In the genomic region with DNA sequence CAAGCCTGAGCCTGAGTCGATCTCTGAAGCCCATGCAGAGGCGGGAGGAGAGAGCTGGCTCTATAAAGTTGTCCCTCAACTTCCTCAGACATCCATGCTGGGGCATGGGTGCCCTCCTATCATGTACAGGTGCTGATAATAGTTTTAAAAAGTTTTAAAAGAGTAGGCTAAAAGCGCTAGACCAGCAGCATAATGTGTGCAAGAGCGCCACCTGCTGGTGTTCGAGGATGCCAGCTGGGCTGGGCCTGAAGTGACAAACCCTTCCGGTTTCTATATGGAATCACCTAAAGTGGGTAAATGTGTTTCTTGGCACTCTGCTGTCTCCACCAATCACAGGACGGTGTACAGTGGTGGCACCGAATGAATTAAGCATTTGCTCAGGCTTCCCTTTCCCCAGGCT, we compare ENCODE assay signal across 9 mouse cellular contexts. TPM values are rescaled to one million over a fixed set of nuclear protein-coding genes. Genes with fewer than 3 reads are reported as not detected.
DNase-seq lines count a peak whose midpoint lies in the region; ATAC-seq lines count a peak whose summit lies in the region.
"Had no signal": no experiment of that assay in that cellular context is flagged by ENCODE, and none has a peak within 500 bp of the region (broad histone marks: within the 10 kb centered on the region; RNA-seq: fewer than 3 reads in every experiment).

No protein-coding gene starts in this region.

- no peak overlapping the region for H3K9ac ChIP-seq in stomach, embryonic 16.5 days (ENCODE audit: low read length)
- H3K9ac ChIP-seq: midbrain, embryonic 12.5 days had no signal

- 0 out of 2 replicates have a peak, but pooled peaks have one; percentile 3 for ATAC-seq in granulocyte monocyte progenitor cell, adult 5-6 weeks (replicated peaks; ENCODE audit: poor library complexity, severe bottlenecking)
- ATAC-seq in stomach, embryonic 16.5 days (ENCODE audit: insufficient read depth, low FRiP score): no peak

- no peak overlapping the region for H3K27ac ChIP-seq in heart, embryonic 10.5 days
- peak overlapping the region; percentile 100; the same call in 1 of the 2 replicates for H3K27ac ChIP-seq in stomach, embryonic 16.5 days (ENCODE audit: low read length)
- H3K27ac ChIP-seq: midbrain, embryonic 12.5 days had no signal

- no peaks in the 10 kb centered on the region for H3K27me3 ChIP-seq in heart, embryonic 10.5 days (ENCODE audit: insufficient read depth, poor library complexity, severe bottlenecking)
- H3K27me3 ChIP-seq in stomach, embryonic 16.5 days (ENCODE audit: control insufficient read depth, insufficient read depth, low read length): no peaks in the 10 kb centered on the region

- no peak overlapping the region for H3K4me3 ChIP-seq in heart, embryonic 10.5 days
- no peak overlapping the region for H3K4me3 ChIP-seq in stomach, embryonic 16.5 days (replicated peaks; ENCODE audit: low read length)
- H3K4me3 ChIP-seq: midbrain, embryonic 12.5 days had no signal

- no peak overlapping the region for H3K4me2 ChIP-seq in stomach, embryonic 16.5 days (ENCODE audit: low read depth, low read length)
- H3K4me2 ChIP-seq: midbrain, embryonic 12.5 days had no signal

- peaks cover 19% of the 10 kb centered on the region for H3K36me3 ChIP-seq in heart, embryonic 10.5 days
- no peaks in the 10 kb centered on the region for H3K36me3 ChIP-seq in stomach, embryonic 16.5 days (ENCODE audit: control insufficient read depth, insufficient read depth, low read length)

- H3K9me3 ChIP-seq in heart, embryonic 10.5 days: no peaks in the 10 kb centered on the region
- H3K9me3 ChIP-seq in stomach, embryonic 16.5 days (replicated peaks; ENCODE audit: control insufficient read depth, low read length): no peaks in the 10 kb centered on the region
- H3K9me3 ChIP-seq: midbrain, embryonic 12.5 days had no signal

- H3K4me1 ChIP-seq in heart, embryonic 10.5 days: peaks cover 62% of the 10 kb centered on the region
- peaks cover 18% of the 10 kb centered on the region for H3K4me1 ChIP-seq in stomach, embryonic 16.5 days (ENCODE audit: control insufficient read depth, insufficient read depth, low read length)

- 33% methylated on average over 8 of the region's 8 CpGs for WGBS in heart, embryonic 10.5 days
- WGBS in stomach, embryonic 16.5 days: 16% methylated on average over 8 of the region's 8 CpGs

- DNase-seq in heart, adult 11 months: peak; percentile 97
- no peak for DNase-seq in heart, embryonic 10.5 days (ENCODE audit: low spot score)
- peak; percentile 84 for DNase-seq in MN1 (ENCODE audit: low spot score)
- peak; percentile 88 to 90 for DNase-seq in cerebellum, postnatal 10 days
- DNase-seq in layer of hippocampus, postnatal 25 days (ENCODE audit: extremely low spot score in 1 of 2, low spot score in 1 of 2): peak; percentile 68 to 97
- DNase-seq in mesoderm, embryonic 11.5 days (ENCODE audit: low read depth, low spot score): peak; percentile 85

RNA-seq across cellular contexts. Expression of a gene that starts 3.1 kb away (rescaled TPM):
- 5.2 and 10.4 TPM in 2 replicates for polyA plus RNA-seq in heart, embryonic 10.5 days (2016; fragmentation: Nextera tagmentation; extraction: Ambion mirVana)
- 199 TPM in 2 replicates for total RNA-seq in granulocyte monocyte progenitor cell, adult 5-6 weeks (2014; fragmentation: Nextera tagmentation)
- 91.5 and 99.4 TPM in 2 replicates for total RNA-seq in granulocyte monocyte progenitor cell, adult 5-6 weeks (2017)
- total RNA-seq in layer of hippocampus, postnatal 25 days (2021): 10 to 100 TPM; 26.6 to 28.7 TPM
- 12.7 and 14.5 TPM in 2 replicates for polyA plus RNA-seq in stomach, embryonic 16.5 days (2015; fragmentation: Nextera tagmentation; extraction: Ambion mirVana)
